Mouse (Mus musculus): ENCODE measurements at regions not wholly inside any gene's neighbourhood (a gene's known extent, or its start where the extent isn't known, plus 50 kb on each side); places are given as distances from the start of the nearest gene placed in this dataset.

GRCm38 (mm10) chr14:47905334-47905733 is 215.3 kb upstream of the Peli2 start:
- H3K9ac ChIP-seq (ENCODE audit: low read depth, low read length), result no peak overlapping the region
- H3K36me3 ChIP-seq (ENCODE audit: control insufficient read depth, insufficient read depth, low read length), result no peaks in the 10 kb centered on the region
- H3K9me3 ChIP-seq (replicated peaks; ENCODE audit: control insufficient read depth, low read length, poor library complexity, severe bottlenecking), result no peaks in the 10 kb centered on the region
- H3K4me1 ChIP-seq (ENCODE audit: control insufficient read depth, insufficient read depth, low read length), result peaks cover 6% of the 10 kb centered on the region
- no peaks in the 10 kb centered on the region for H3K27me3 ChIP-seq (ENCODE audit: control insufficient read depth, insufficient read depth, low read depth, low read length)
- no peak overlapping the region for H3K4me3 ChIP-seq (ENCODE audit: low read depth, low read length)
- H3K27ac ChIP-seq (ENCODE audit: low read length), result no peak overlapping the region
- H3K4me2 ChIP-seq (ENCODE audit: low read length), result no peak overlapping the region
- ATAC-seq, result no peak

DNA sequence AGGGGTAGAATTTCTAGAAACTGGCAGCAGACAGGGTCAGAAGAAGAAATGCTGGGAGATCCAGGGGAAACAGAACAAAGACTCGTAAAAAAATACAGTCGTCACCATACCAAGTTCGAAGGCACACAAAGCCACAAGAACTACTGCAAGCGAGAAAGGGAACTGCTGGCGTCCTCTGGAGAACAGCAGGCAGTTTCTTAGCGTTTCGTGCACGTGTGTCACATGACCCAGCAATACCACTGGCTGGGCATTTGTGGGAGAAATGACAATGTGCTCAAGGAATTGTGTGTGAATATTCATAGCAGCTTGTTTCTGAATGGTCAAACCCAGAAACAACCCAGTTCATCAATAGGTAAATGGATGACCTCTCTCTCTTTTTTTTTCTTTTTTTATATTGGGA is 211.5 kb upstream of the Peli2 start:
- ATAC-seq, result no peak

GRCm38 (mm10) chr14:47910741-47911295 is 209.8 kb upstream of the Peli2 start:
- no peaks in the 10 kb centered on the region for H3K9me3 ChIP-seq (replicated peaks; ENCODE audit: control insufficient read depth, low read length, poor library complexity, severe bottlenecking)
- peaks cover 18% of the 10 kb centered on the region for H3K4me1 ChIP-seq (ENCODE audit: control insufficient read depth, insufficient read depth, low read length)
- ATAC-seq, result 0 out of 2 replicates have a peak, but pooled peaks have one; percentile 31
- 23% methylated on average over 6 of the region's 6 CpGs for WGBS
- no peaks in the 10 kb centered on the region for H3K36me3 ChIP-seq (ENCODE audit: control insufficient read depth, insufficient read depth, low read length)
- no peaks in the 10 kb centered on the region for H3K27me3 ChIP-seq (ENCODE audit: control insufficient read depth, insufficient read depth, low read depth, low read length)
- no peak overlapping the region for H3K27ac ChIP-seq (ENCODE audit: low read length)
- H3K4me3 ChIP-seq (ENCODE audit: low read depth, low read length), result no peak overlapping the region
- no peak overlapping the region for H3K9ac ChIP-seq (ENCODE audit: low read depth, low read length)
- no peak overlapping the region; the same call in 1 of the 2 replicates for H3K4me2 ChIP-seq (ENCODE audit: low read length)

More for the DNA sequence above, 211.5 kb upstream of the Peli2 start:
- Histone ChIP-seq H3K36me3 (ENCODE audit: control insufficient read depth, insufficient read depth, low read length) (no peaks in the 10 kb centered on the region), H3K4me2 (ENCODE audit: low read length) (no peak overlapping the region), H3K4me1 (ENCODE audit: control insufficient read depth, insufficient read depth, low read length) (peaks cover 18% of the 10 kb centered on the region), H3K4me3 (ENCODE audit: low read depth, low read length) (no peak overlapping the region), H3K9me3 (replicated peaks; ENCODE audit: control insufficient read depth, low read length, poor library complexity, severe bottlenecking) (no peaks in the 10 kb centered on the region), H3K27me3 (ENCODE audit: control insufficient read depth, insufficient read depth, low read depth, low read length) (no peaks in the 10 kb centered on the region), H3K9ac (ENCODE audit: low read depth, low read length) (no peak overlapping the region), H3K27ac (ENCODE audit: low read length) (no peak overlapping the region)
- 49% methylated on average over 8 of the region's 8 CpGs for WGBS

GRCm38 (mm10) chr14:47911546-47912545 is 208.8 kb upstream of the Peli2 start:
- 60% methylated on average over 9 of the region's 9 CpGs for WGBS
- peak; percentile 76 for ATAC-seq

GRCm38 (mm10) chr14:47915621-47916020 is 205.0 kb upstream of the Peli2 start:
- Histone ChIP-seq H3K4me3 (ENCODE audit: low read depth, low read length) (no peak overlapping the region), H3K9me3 (replicated peaks; ENCODE audit: control insufficient read depth, low read length, poor library complexity, severe bottlenecking) (no peaks in the 10 kb centered on the region), H3K27me3 (ENCODE audit: control insufficient read depth, insufficient read depth, low read depth, low read length) (no peaks in the 10 kb centered on the region), H3K27ac (ENCODE audit: low read length) (no peak overlapping the region), H3K36me3 (ENCODE audit: control insufficient read depth, insufficient read depth, low read length) (no peaks in the 10 kb centered on the region), H3K4me2 (ENCODE audit: low read length) (no peak overlapping the region), H3K4me1 (ENCODE audit: control insufficient read depth, insufficient read depth, low read length) (peaks cover 12% of the 10 kb centered on the region), H3K9ac (ENCODE audit: low read depth, low read length) (no peak overlapping the region)
- ATAC-seq, result no peak
- WGBS, result 58% methylated on average over 1 of the region's 1 CpGs

More at GRCm38 (mm10) chr14:47911546-47912545, 208.8 kb upstream of the Peli2 start:
- H3K4me2 ChIP-seq (ENCODE audit: low read length), result no peak overlapping the region
- no peak overlapping the region for H3K4me3 ChIP-seq (ENCODE audit: low read depth, low read length)
- no peak overlapping the region for H3K9ac ChIP-seq (ENCODE audit: low read depth, low read length)
- H3K36me3 ChIP-seq (ENCODE audit: control insufficient read depth, insufficient read depth, low read length), result no peaks in the 10 kb centered on the region
- H3K27me3 ChIP-seq (ENCODE audit: control insufficient read depth, insufficient read depth, low read depth, low read length), result no peaks in the 10 kb centered on the region
- H3K4me1 ChIP-seq (ENCODE audit: control insufficient read depth, insufficient read depth, low read length), result peaks cover 22% of the 10 kb centered on the region
- H3K9me3 ChIP-seq (replicated peaks; ENCODE audit: control insufficient read depth, low read length, poor library complexity, severe bottlenecking), result no peaks in the 10 kb centered on the region
- H3K27ac ChIP-seq (ENCODE audit: low read length), result no peak overlapping the region

DNA sequence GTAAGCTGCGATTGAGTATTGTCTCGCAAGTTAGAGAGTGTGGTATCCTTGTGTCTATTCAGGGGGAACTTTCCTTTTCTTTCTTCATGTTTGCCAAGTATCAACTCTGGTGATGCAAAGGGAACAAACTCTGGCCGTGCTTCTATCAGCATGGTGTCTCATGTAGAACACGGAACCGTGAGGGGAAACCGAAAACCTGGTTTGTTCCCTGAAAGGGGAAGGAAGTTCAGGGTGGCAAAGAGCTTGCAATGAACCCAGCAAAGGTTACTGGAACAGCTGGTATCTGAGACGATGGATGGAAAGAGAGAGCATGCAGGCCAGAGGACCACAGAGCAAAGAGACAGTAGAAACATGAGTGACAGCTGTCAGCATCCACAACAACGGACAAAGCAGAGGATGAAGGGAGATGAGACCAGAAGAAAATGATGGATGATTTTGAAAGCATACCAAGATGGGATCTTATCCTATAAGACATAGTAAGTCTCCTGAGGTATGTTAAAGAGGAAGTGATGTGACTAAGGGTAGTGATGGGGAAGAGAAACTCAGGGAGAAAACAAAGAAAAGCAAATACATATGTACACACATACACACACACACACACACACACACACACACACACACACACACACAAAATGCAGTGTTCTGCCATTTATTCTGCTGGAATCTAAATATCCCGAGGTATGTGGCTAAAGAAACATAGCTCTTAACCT is 199.8 kb upstream of the Peli2 start:
- no peak for ATAC-seq
- no peaks in the 10 kb centered on the region for H3K36me3 ChIP-seq (ENCODE audit: control insufficient read depth, insufficient read depth, low read length)
- H3K4me3 ChIP-seq (ENCODE audit: low read depth, low read length), result no peak overlapping the region
- H3K9ac ChIP-seq (ENCODE audit: low read depth, low read length), result no peak overlapping the region
- no peaks in the 10 kb centered on the region for H3K27me3 ChIP-seq (ENCODE audit: control insufficient read depth, insufficient read depth, low read depth, low read length)
- H3K9me3 ChIP-seq (replicated peaks; ENCODE audit: control insufficient read depth, low read length, poor library complexity, severe bottlenecking), result no peaks in the 10 kb centered on the region
- H3K27ac ChIP-seq (ENCODE audit: low read length), result no peak overlapping the region
- WGBS, result 95% methylated on average over 9 of the region's 9 CpGs
- no peak overlapping the region for H3K4me2 ChIP-seq (ENCODE audit: low read length)
- H3K4me1 ChIP-seq (ENCODE audit: control insufficient read depth, insufficient read depth, low read length), result peaks cover 4% of the 10 kb centered on the region; the same call in 1 of the 2 replicates

- no peaks in the 10 kb centered on the region for H3K4me1 ChIP-seq (ENCODE audit: control insufficient read depth, insufficient read depth, low read length)
- H3K27ac ChIP-seq (ENCODE audit: low read length), result no peak overlapping the region
- ATAC-seq, result no peak
- no peaks in the 10 kb centered on the region for H3K27me3 ChIP-seq (ENCODE audit: control insufficient read depth, insufficient read depth, low read depth, low read length)
- H3K36me3 ChIP-seq (ENCODE audit: control insufficient read depth, insufficient read depth, low read length), result no peaks in the 10 kb centered on the region
- H3K4me3 ChIP-seq (ENCODE audit: low read depth, low read length), result no peak overlapping the region
- no peak overlapping the region for H3K9ac ChIP-seq (ENCODE audit: low read depth, low read length)
- no peaks in the 10 kb centered on the region for H3K9me3 ChIP-seq (replicated peaks; ENCODE audit: control insufficient read depth, low read length, poor library complexity, severe bottlenecking)
- H3K4me2 ChIP-seq (ENCODE audit: low read length), result no peak overlapping the region
- 55% methylated on average over 10 of the region's 10 CpGs for WGBS
Observed at GRCm38 (mm10) chr14:47921811-47922277, 198.8 kb upstream of the Peli2 start.

- 89% methylated on average over 3 of the region's 3 CpGs for WGBS
- no peak for ATAC-seq
Observed at GRCm38 (mm10) chr14:47926416-47926815, 194.2 kb upstream of the Peli2 start.

More at GRCm38 (mm10) chr14:47926416-47926815, 194.2 kb upstream of the Peli2 start:
- Histone ChIP-seq H3K27me3 (ENCODE audit: control insufficient read depth, insufficient read depth, low read depth, low read length) (no peaks in the 10 kb centered on the region), H3K4me1 (ENCODE audit: control insufficient read depth, insufficient read depth, low read length) (no peaks in the 10 kb centered on the region), H3K4me3 (ENCODE audit: low read depth, low read length) (no peak overlapping the region), H3K27ac (ENCODE audit: low read length) (no peak overlapping the region), H3K9ac (ENCODE audit: low read depth, low read length) (no peak overlapping the region), H3K36me3 (ENCODE audit: control insufficient read depth, insufficient read depth, low read length) (no peaks in the 10 kb centered on the region), H3K9me3 (replicated peaks; ENCODE audit: control insufficient read depth, low read length, poor library complexity, severe bottlenecking) (no peaks in the 10 kb centered on the region), H3K4me2 (ENCODE audit: low read length) (no peak overlapping the region)

Measured in midbrain, embryonic 16.5 days (tissue).